Mouse (Mus musculus) liver, embryonic 14.5 days (tissue): ENCODE measurements around the gene Scd4.
A peak's percentile ranks its signal among the peaks of the same experiment; 100 is the strongest.

Source experiments
- CTCF ChIP-seq: IDR thresholded peaks from 2 replicates; pipeline ENCODE4 v1.5.1; 2016; ENCODE audit warnings: antibody characterized with exemption, low read depth, control low read depth
- EP300 ChIP-seq: IDR thresholded peaks from 2 replicates; pipeline ENCODE4 v1.6.1; 2016; ENCODE audit warnings: antibody characterized with exemption, low read depth

- TF ChIP-seq CTCF = peak; percentile 95
- 0 out of 2 replicates have a peak, but pooled peaks have one; percentile 13 for TF ChIP-seq EP300
These were observed 40.1 kb downstream of the Scd4 start for GRCm38 (mm10) chr19:44372969-44373368.
